8 mouse cellular contexts compared by ENCODE assay signal in the genomic region with DNA sequence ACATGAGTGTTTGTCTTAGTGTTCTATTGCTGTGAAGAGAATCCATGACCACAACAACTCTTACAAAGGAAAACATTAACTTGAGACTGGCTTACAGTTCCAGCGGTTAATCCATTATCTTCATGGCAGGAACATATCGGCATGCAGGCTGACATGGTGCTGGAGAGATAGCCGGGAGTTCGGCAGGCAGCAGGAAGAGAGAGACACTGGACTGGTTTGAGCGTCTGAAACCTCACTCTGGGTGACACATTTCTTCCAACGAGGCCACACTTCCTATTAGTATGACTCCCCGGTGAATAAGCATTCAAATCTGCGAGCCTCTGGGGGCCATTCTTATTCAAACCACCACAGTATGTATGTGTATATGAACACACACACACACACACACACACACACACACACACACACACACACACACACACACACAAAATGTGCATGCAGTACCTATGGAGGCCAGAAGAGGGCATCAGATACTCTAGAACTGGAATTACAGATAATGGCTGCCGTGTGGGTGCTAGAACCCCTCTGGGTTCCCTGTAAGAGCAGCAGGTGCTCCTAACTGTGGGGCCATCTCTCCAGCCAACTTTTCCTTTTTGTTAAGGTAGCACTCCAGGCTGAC. TPM values are rescaled to one million over a fixed set of nuclear protein-coding genes. Genes with fewer than 3 reads are reported as not detected.
DNase-seq lines count a peak whose midpoint lies in the region; ATAC-seq and TF ChIP-seq lines count a peak whose summit lies in the region.

No protein-coding gene starts in this region.

- H3K4me3 ChIP-seq in kidney, embryonic 15.5 days (replicated peaks) = no peak overlapping the region
- no peak overlapping the region for H3K4me3 ChIP-seq in heart, embryonic 13.5 days
- no peak overlapping the region for H3K4me3 ChIP-seq in lung, embryonic 14.5 days (ENCODE audit: low read depth, low read length)

- H3K27ac ChIP-seq in kidney, embryonic 15.5 days = no peak overlapping the region
- peak overlapping the region; percentile 76 for H3K27ac ChIP-seq in heart, embryonic 13.5 days (replicated peaks)
- 0 out of 2 replicates have a peak overlapping the region, but pooled peaks have one; percentile 71 for H3K27ac ChIP-seq in lung, embryonic 14.5 days (ENCODE audit: low read depth)

- WGBS in kidney, embryonic 15.5 days = 56% methylated on average over 9 of the region's 9 CpGs
- WGBS in heart, embryonic 13.5 days = 21% methylated on average over 9 of the region's 9 CpGs
- 28% methylated on average over 9 of the region's 9 CpGs for WGBS in lung, embryonic 14.5 days

- CTCF ChIA-PET in Patski (lab: Charles Lee) = interaction anchor here (1.2 to 1.5 kb wide), 2 partner anchors 29 to 54 kb away, joined by 3 read pairs; a partner anchor contains a TSS

- peak; percentile 59 for TF ChIP-seq CTCF in Patski (IDR thresholded peaks at IDR 0.05)
- peak; percentile 83 for TF ChIP-seq CTCF in lung, embryonic 14.5 days (IDR thresholded peaks at IDR 0.05; ENCODE audit: low read depth)

- in situ Hi-C loops in Patski (cut with MboI; ENCODE audit: low pct_unique_long_range_greater_than_20kb) = no loop called here

- no peaks in the 10 kb centered on the region for H3K36me3 ChIP-seq in kidney, embryonic 15.5 days
- H3K36me3 ChIP-seq in heart, embryonic 13.5 days = no peaks in the 10 kb centered on the region
- no peaks in the 10 kb centered on the region for H3K36me3 ChIP-seq in lung, embryonic 14.5 days (ENCODE audit: insufficient read depth)

- no peak overlapping the region for H3K9ac ChIP-seq in kidney, embryonic 15.5 days
- no peak overlapping the region for H3K9ac ChIP-seq in heart, embryonic 13.5 days
- no peak overlapping the region for H3K9ac ChIP-seq in lung, embryonic 14.5 days

- ATAC-seq in kidney, embryonic 15.5 days (replicated peaks; ENCODE audit: low FRiP score) = no peak
- no peak for ATAC-seq in Patski
- ATAC-seq in heart, embryonic 13.5 days (ENCODE audit: extremely low read depth, insufficient number of reproducible peaks, low FRiP score, low TSS enrichment) = no peak
- ATAC-seq in lung, embryonic 14.5 days (ENCODE audit: insufficient read depth) = no peak

- H3K9me3 ChIP-seq in kidney, embryonic 15.5 days (replicated peaks) = no peaks in the 10 kb centered on the region
- no peaks in the 10 kb centered on the region for H3K9me3 ChIP-seq in heart, embryonic 13.5 days
- H3K9me3 ChIP-seq in lung, embryonic 14.5 days (ENCODE audit: low read depth, low read length) = no peaks in the 10 kb centered on the region

- no peaks in the 10 kb centered on the region for H3K27me3 ChIP-seq in kidney, embryonic 15.5 days
- no peaks in the 10 kb centered on the region for H3K27me3 ChIP-seq in Patski
- no peaks in the 10 kb centered on the region for H3K27me3 ChIP-seq in heart, embryonic 13.5 days (replicated peaks)
- H3K27me3 ChIP-seq in lung, embryonic 14.5 days (ENCODE audit: insufficient read depth, low read length) = no peaks in the 10 kb centered on the region

- H3K4me2 ChIP-seq in kidney, embryonic 15.5 days = no peak overlapping the region
- peak overlapping the region; percentile 63 for H3K4me2 ChIP-seq in heart, embryonic 13.5 days
- H3K4me2 ChIP-seq in lung, embryonic 14.5 days = no peak overlapping the region; the same call in 1 of the 2 replicates

- POLR2A ChIA-PET in Patski (lab: Charles Lee) = no interaction called here

- peak; percentile 52 for DNase-seq in kidney, adult 9 months
- no peak for DNase-seq in Patski (ENCODE audit: low read depth, low spot score)
- DNase-seq in lung, embryonic 14.5 days = peak; percentile 71
- peak; percentile 60 to 74 for DNase-seq in spleen, postnatal 4 days (ENCODE audit: low spot score in 2 of 2)
- DNase-seq in urinary bladder, adult 2 months (ENCODE audit: low spot score) = no peak
- DNase-seq in layer of hippocampus, adult 18-20 months (ENCODE audit: low spot score in 2 of 2) = no peak

- H3K4me1 ChIP-seq in kidney, embryonic 15.5 days = peaks cover 10% of the 10 kb centered on the region
- peaks cover 11% of the 10 kb centered on the region for H3K4me1 ChIP-seq in heart, embryonic 13.5 days
- H3K4me1 ChIP-seq in lung, embryonic 14.5 days (ENCODE audit: insufficient read depth) = no peaks in the 10 kb centered on the region

RNA-seq across cellular contexts. Expression of a gene that starts 6.4 kb away (rescaled TPM):
- 12.6 and 15.5 TPM in 2 replicates for polyA plus RNA-seq in kidney, embryonic 15.5 days (2015; fragmentation: Nextera tagmentation; extraction: Ambion mirVana)
- polyA plus RNA-seq in Patski (2021) = 21.7 TPM
- polyA plus RNA-seq in heart, embryonic 13.5 days (2015; fragmentation: Nextera tagmentation; extraction: Ambion mirVana) = 6.8 and 8.0 TPM in 2 replicates
- polyA plus RNA-seq in lung, embryonic 14.5 days (2014; fragmentation: Nextera tagmentation; extraction: Ambion mirVana) = 14.0 and 14.1 TPM in 2 replicates
- 18.7 and 20.4 TPM in 2 replicates for polyA plus RNA-seq in urinary bladder, adult 2 months (2012; rRNA removed)
- total RNA-seq in layer of hippocampus, adult 18-20 months (2021) = 10 to 100 TPM; 24.1 to 25.9 TPM

RNA-seq across cellular contexts. Expression of a gene that starts 42.0 kb away (rescaled TPM):
- polyA plus RNA-seq in kidney, embryonic 15.5 days (2015; fragmentation: Nextera tagmentation; extraction: Ambion mirVana) = 3.1 and 3.5 TPM in 2 replicates
- polyA plus RNA-seq in Patski (2021) = not detected
- polyA plus RNA-seq in heart, embryonic 13.5 days (2015; fragmentation: Nextera tagmentation; extraction: Ambion mirVana) = 0.55 and 0.76 TPM in 2 replicates
- polyA plus RNA-seq in lung, embryonic 14.5 days (2014; fragmentation: Nextera tagmentation; extraction: Ambion mirVana) = 4.6 and 6.9 TPM in 2 replicates
- polyA plus RNA-seq in urinary bladder, adult 2 months (2012; rRNA removed) = 9.9 and 10.4 TPM in 2 replicates
- total RNA-seq in layer of hippocampus, adult 18-20 months (2021) = under 1 TPM; 0.23 to 0.37 TPM

RNA-seq across cellular contexts. Expression of a gene that starts 54.6 kb away (rescaled TPM):
- polyA plus RNA-seq in kidney, embryonic 15.5 days (2015; fragmentation: Nextera tagmentation; extraction: Ambion mirVana) = 0.60 and 0.65 TPM in 2 replicates
- not detected for polyA plus RNA-seq in Patski (2021)
- polyA plus RNA-seq in heart, embryonic 13.5 days (2015; fragmentation: Nextera tagmentation; extraction: Ambion mirVana) = 0.11 and 0.32 TPM in 2 replicates
- polyA plus RNA-seq in lung, embryonic 14.5 days (2014; fragmentation: Nextera tagmentation; extraction: Ambion mirVana) = 0.14 and 0.29 TPM in 2 replicates
- 1.3 and 1.4 TPM in 2 replicates for polyA plus RNA-seq in urinary bladder, adult 2 months (2012; rRNA removed)
- total RNA-seq in layer of hippocampus, adult 18-20 months (2021) = 1 to 10 TPM; 1.7 to 3.5 TPM

RNA-seq across cellular contexts. Expression of a gene that starts 54.8 kb away (rescaled TPM):
- polyA plus RNA-seq in kidney, embryonic 15.5 days (2015; fragmentation: Nextera tagmentation; extraction: Ambion mirVana) = 4.9 and 6.2 TPM in 2 replicates
- polyA plus RNA-seq in Patski (2021) = 11.0 TPM
- 3.0 and 3.2 TPM in 2 replicates for polyA plus RNA-seq in heart, embryonic 13.5 days (2015; fragmentation: Nextera tagmentation; extraction: Ambion mirVana)
- 3.4 and 4.7 TPM in 2 replicates for polyA plus RNA-seq in lung, embryonic 14.5 days (2014; fragmentation: Nextera tagmentation; extraction: Ambion mirVana)
- polyA plus RNA-seq in urinary bladder, adult 2 months (2012; rRNA removed) = 26.9 and 40.9 TPM in 2 replicates
- total RNA-seq in layer of hippocampus, adult 18-20 months (2021) = 10 to 100 TPM; 87.9 to 89.0 TPM

Comparison
In these comparisons a context has a peak if more than half of its experiments do, and no peak if none do; other contexts are left out.
1. DNase-seq: peak in kidney, adult 9 months (single experiment), lung, embryonic 14.5 days (single experiment) and spleen, postnatal 4 days (2 of 2); none in Patski (single experiment), urinary bladder, adult 2 months (single experiment) and layer of hippocampus, adult 18-20 months (0 of 2).